Mouse (Mus musculus) layer of hippocampus, adult 18-20 months (tissue): ENCODE results near the gene Tpst2. TPM values are rescaled to one million over a fixed set of nuclear protein-coding genes. Genes with fewer than 3 reads are reported as not detected.

Experiments
- DNase-seq, 2 experiments: peaks; one replicate each; pipeline ENCODE4 v3.0.0; 2022; ENCODE audit warnings: low spot score in 2 of 2
- total RNA-seq, 2 experiments: library from RNA; stranded (reverse); gene quantifications; 2 replicates each; pipeline ENCODE4 v1.2.3; 2021

Gene Tpst2
- total RNA-seq, 2 experiments from 2014 or later: 37.0 to 40.5 TPM

- DNase-seq: no peak
Measured at GRCm38 (mm10) chr5:112326446-112327009, 50.0 kb downstream of the Tpst2 start.

GRCm38 (mm10) chr5:112327854-112328253 lies 51.4 kb downstream of the Tpst2 start:
- no peak for DNase-seq

DNA sequence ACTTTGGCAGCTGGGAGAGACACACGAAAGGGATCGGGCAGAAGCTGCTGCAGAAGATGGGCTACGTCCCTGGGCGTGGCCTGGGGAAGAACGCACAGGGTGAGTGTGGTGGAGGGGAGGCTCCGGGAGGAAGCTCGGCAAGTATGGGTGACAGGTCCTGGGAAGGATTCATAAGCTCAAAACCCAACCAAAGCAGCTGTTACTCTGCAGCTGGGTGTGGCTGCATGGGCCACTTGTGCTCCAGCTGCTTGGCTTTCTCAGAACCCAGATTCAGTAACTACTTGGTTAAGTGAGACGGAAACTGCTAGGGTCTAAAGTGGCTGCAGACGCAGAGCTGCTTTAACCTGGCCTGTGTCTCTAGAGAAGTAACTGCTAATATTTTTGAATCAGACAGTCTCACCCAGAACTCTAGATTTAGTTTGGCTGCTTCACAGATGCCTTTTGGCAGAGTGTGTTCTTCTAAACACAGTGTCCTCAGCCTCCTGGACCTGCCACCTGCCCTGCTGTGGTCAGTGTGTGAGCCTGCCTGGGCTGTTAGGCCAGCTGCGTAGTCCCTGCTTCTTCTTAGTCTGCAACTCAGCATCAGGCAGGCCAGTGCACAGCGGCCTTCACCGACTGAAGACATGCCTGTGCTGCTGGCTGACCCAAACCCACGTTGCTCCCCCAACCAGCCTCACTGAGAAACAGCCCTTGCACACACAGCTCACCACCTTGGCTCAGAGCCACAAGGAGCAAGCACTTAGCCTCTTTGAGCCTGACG lies 53.5 kb downstream of the Tpst2 start:
- DNase-seq: no peak

GRCm38 (mm10) chr5:112335473-112335872 lies 59.0 kb downstream of the Tpst2 start:
- DNase-seq: peak in 1 of 2 experiments; percentile 39

GRCm38 (mm10) chr5:112337004-112337403 lies 60.5 kb downstream of the Tpst2 start:
- no peak for DNase-seq

DNA sequence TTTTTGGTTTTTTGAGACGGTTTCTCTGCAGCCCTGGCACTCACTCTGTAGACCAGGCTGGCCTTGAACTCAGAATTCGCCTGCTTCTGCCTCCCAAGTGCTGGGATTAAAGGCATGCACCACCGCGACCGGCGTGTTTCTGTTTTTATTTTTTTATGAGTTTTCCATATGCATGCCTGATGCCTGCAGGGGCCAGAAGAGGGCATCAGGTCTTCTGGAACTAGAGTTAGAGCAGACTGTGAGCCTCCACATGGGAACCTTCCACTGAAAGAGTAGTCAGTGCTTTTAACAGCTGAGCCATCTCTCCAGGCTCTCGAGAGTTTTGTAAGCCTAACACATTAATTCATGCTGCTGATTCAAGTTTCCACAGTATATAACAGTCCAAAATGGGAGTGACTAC lies 62.7 kb downstream of the Tpst2 start:
- no peak for DNase-seq

DNA sequence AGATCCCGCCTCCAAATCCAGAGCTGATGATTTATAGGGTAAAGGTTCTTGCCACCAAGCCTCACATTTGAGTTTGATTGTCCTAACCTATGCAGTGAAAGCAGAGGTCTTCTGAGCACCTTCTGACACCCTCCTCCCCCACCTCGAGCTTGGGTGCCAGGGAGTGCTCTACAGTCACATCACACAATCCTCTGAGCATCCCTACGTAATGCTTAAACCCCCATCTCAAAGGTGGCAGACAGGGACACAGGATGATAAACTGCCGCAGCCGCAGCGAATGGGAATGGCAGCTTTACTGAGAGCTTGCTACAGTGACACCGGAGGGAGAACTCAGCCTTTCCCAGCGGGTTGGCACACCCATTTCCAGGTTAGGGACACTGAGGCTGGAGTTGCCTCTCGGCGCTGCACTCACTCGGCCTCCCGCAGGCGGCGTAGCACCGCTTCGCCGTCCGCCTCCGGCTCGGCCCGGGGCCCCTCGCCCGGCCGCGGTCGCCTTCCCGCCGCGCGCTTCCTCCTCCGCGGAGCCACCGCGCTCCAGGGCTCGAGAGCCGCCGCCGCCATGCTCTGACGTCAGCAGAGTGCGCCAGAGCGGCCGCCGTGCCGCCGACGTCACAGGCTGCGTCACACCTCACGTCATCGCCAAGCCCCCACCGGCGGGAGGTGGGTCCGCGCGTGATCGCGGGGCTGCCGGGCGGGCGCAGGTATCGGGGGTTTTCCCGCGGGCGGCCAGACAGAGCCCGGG lies 66.1 kb downstream of the Tpst2 start, which contains the start of the genes Srrd and Hps4:
Srrd (minus strand) TSS at position 578 of the 742 bp plus-strand sequence.
Hps4 (plus strand) TSS at position 621 of the 742 bp plus-strand sequence.
- peak; percentile 72 to 92 for DNase-seq

DNA sequence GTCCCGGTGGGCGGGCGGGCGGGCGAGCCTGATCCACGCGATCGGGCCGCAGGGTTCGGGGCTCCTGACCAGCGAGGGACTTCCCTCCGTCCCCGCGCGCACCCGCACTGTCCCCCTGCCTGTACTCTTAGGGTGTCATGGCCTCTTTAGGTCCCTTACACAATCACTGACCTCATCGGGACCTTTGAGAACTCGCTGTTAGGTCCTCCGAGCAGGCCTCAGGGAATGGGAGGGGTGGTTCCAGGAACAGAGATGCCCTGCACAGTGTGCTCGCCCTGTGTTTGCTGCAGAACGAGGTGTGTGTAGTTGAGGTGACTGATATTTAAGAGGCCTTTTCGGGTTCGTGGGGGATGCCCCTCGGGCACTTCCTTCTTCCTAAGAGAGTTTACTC lies 66.7 kb downstream of the Tpst2 start:
- no peak for DNase-seq

DNA sequence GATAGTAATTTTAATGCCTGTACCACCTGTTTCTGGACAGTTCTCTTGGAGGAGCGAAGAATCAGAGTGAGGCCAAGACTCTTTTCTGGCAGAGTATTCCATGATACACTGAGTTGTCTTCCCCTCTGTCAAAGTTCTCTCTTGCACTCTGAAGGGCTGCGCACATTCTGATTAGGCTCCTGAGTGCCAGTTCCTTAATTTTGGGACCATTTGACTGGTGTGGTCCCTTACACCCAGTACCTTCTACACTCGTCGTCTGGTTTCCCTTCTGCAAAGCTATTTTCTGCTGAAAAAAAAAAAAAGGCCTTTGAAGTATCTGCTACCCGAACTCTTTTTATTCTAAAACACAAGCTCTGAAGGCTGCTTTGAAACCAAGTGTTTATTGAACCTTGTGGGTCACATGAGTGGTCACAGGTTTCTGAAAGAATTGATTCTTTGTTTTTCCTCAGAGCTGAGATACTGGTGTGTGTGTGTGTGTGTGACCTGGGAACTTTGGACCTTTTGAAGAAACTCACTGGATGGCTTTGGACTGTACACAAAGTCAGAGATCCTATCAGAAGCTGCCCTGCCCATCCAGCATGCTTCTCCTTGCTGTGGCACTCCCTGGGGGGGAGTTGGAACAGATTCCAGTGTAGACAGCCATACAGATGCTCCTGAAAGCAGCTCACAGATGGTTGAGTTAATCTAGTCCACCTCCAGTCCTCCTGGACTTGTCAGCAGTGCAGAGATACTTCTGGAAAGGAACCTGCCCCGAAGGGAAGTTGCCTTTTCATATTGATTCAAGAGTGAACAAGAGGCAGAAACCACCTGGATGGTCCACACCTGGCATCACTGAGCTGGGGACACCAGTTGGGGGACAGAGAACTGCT lies 67.8 kb downstream of the Tpst2 start:
- DNase-seq: peak; percentile 55 to 78

GRCm38 (mm10) chr5:112346211-112346965 lies 69.9 kb downstream of the Tpst2 start:
- no peak for DNase-seq

DNA sequence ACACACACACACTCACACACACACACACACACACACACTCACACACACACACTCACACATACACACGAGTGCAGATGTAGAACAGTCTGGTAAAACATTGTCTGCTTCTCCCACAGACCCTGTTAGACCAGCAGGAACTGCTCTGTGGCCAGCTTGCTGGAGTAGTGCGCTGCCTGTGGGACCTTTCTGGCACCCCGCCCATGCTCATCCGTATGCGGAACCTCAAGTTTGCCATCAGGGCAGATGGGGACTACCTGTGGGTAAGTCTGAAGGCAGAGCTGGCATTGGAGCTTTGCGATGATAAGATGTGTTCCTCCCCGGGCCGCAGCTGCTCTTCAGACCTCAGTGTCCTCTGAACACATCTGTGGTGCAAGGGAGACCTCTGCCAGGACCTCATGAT lies 72.7 kb downstream of the Tpst2 start:
- no peak for DNase-seq

- no peak for DNase-seq
Measured at GRCm38 (mm10) chr5:112355493-112355892, 79.0 kb downstream of the Tpst2 start.

DNA sequence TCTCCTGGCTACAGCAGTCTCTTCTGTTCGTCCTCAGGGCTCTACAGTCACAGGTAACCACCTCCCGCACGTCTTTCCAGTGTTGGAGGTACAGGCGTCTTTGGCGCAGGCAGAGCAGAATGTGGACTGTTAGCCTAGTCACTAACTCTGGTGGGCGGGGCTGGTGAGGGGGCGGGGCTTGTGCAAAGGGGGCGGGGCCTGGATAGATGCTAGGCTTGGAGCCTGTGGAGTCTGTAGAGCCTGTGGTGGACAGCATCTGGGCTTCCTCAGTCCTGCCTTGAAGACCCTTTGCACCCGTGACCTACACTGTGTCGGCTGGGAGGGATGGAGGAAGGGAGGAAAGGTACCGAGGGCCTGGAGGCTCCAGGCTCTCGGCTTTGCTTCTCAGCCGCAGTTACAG lies 79.4 kb downstream of the Tpst2 start, which contains the start of gene Gm6583:
Gm6583 (minus strand) TSS at position 124 of the 400 bp plus-strand sequence.
- no peak for DNase-seq

- DNase-seq: no peak
Measured at GRCm38 (mm10) chr5:112356322-112356721, 79.8 kb downstream of the Tpst2 start.

GRCm38 (mm10) chr5:112359520-112359919 lies 83.0 kb downstream of the Tpst2 start:
- no peak for DNase-seq

- DNase-seq: no peak
Measured at GRCm38 (mm10) chr5:112360077-112360476, 83.6 kb downstream of the Tpst2 start.

DNA sequence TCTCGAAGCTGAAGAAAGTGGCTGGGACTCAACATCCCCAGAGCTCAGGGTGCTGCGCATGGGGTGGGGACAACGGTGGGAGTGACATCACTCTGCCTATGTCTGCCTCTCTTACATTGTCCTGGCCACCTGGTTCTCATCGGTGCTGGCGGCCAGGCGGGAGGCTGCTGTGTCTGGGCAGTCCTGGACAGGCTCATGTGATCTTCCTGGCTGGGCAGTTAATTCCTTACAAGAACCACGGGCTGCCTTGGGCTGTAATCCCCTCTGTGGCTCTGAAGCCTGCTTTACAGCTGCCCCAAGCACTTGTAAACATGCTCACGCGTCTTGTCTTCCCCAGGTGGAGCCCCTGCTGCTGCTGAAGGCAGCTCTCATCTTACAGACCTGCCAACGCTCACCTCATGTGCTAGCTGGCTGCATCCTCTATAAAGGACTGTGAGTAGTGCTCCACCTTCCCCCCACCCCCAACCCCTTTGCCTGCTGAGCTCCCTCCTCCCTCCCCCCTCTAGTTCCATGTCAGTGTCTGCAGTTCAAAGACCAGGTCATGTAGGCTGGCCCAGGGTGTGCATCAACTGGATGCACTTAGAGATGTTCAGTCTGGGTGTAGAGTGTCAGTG lies 87.8 kb downstream of the Tpst2 start:
- DNase-seq: no peak
